ENCODE assay signal across 11 mouse cellular contexts in the genomic region with DNA sequence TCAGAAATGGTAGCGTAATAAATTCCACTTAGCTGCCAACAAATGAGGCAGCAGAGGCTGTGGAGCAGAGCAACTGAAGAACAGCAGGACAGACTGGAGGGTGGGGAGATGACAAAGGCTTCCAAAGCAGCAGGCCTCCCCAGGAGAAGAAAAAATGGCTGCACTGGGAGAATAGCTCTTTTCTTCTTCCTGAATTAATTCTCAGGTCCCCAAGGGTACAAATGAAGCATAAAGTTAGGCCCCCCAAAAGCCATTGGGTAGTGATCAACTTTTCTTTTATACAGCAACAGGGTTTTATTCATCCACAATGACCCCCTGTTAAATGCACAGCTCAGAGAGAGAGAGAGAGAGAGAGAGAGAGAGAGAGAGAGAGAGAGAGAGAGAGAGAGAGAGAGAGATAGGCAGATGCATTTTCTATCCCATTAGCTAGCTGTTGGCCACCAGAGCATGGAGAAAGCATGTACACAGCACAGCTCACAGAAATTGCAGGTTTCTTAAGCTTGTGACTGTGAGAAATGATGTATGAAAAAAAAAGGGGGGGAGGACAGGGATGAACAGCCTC. TPM values are rescaled to one million over a fixed set of nuclear protein-coding genes. Genes with fewer than 3 reads are reported as not detected.
DNase-seq lines count a peak whose midpoint lies in the region; ATAC-seq and TF ChIP-seq lines count a peak whose summit lies in the region.
"Had no signal": no experiment of that assay in that cellular context is flagged by ENCODE, and none has a peak within 500 bp of the region (broad histone marks: within the 10 kb centered on the region; RNA-seq: fewer than 3 reads in every experiment).

No protein-coding gene starts in this region.

- 29% methylated on average over 1 of the region's 1 CpGs for WGBS in neural tube, embryonic 13.5 days
- WGBS in thymus, adult 2 months, result 93% methylated on average over 1 of the region's 1 CpGs

- H3K9ac ChIP-seq in neural tube, embryonic 13.5 days, result no peak overlapping the region
- H3K9ac ChIP-seq: lung, embryonic 14.5 days had no signal

- no peaks in the 10 kb centered on the region for H3K27me3 ChIP-seq in neural tube, embryonic 13.5 days
- no peaks in the 10 kb centered on the region for H3K27me3 ChIP-seq in thymus, adult 2 months (ENCODE audit: control insufficient read depth, insufficient read depth, low read length)

- intact Hi-C loops in left cerebral cortex, adult 2 months (cut with DNase I), result loop anchor here (5.0 kb wide), 1 partner anchor 53 kb away; no protein-coding TSS in a partner anchor

- ATAC-seq in neural tube, embryonic 13.5 days (ENCODE audit: low read depth), result peak; percentile 43; the same call in 1 of the 2 replicates

- H3K4me3 ChIP-seq in left cerebral cortex, adult 2 months, result no peak overlapping the region
- no peak overlapping the region for H3K4me3 ChIP-seq in neural tube, embryonic 13.5 days
- no peak overlapping the region for H3K4me3 ChIP-seq in thymus, adult 2 months (ENCODE audit: control insufficient read depth, insufficient read depth, low read length)

- no peak for TF ChIP-seq POLR2A in thymus, adult 2 months (IDR thresholded peaks at IDR 0.05; ENCODE audit: control insufficient read depth, extremely low read depth, insufficient read depth, low read length, poor library complexity)

- no peaks in the 10 kb centered on the region for H3K9me3 ChIP-seq in neural tube, embryonic 13.5 days

- H3K4me1 ChIP-seq in neural tube, embryonic 13.5 days (replicated peaks), result peaks cover 18% of the 10 kb centered on the region
- H3K4me1 ChIP-seq in thymus, adult 2 months (replicated peaks; ENCODE audit: control insufficient read depth, insufficient read depth, low read length), result no peaks in the 10 kb centered on the region

- no peak for TF ChIP-seq CTCF in left cerebral cortex, adult 2 months (IDR thresholded peaks at IDR 0.05)
- no peak for TF ChIP-seq CTCF in thymus, adult 2 months (IDR thresholded peaks at IDR 0.05; ENCODE audit: borderline replicate concordance, control insufficient read depth, extremely low read depth, insufficient read depth, low read length, poor library complexity)

- H3K27ac ChIP-seq in left cerebral cortex, adult 2 months, result peak overlapping the region; percentile 71
- no peak overlapping the region for H3K27ac ChIP-seq in neural tube, embryonic 13.5 days (replicated peaks)
- H3K27ac ChIP-seq in thymus, adult 2 months (ENCODE audit: control insufficient read depth, insufficient read depth, low read length), result no peak overlapping the region
- H3K27ac ChIP-seq: kidney, postnatal 0 days had no signal

- no peak overlapping the region for H3K4me2 ChIP-seq in neural tube, embryonic 13.5 days
- H3K4me2 ChIP-seq: lung, embryonic 14.5 days had no signal

- no peaks in the 10 kb centered on the region for H3K36me3 ChIP-seq in neural tube, embryonic 13.5 days
- no peaks in the 10 kb centered on the region for H3K36me3 ChIP-seq in thymus, adult 2 months (ENCODE audit: control insufficient read depth, insufficient read depth, low read length)

- peak; percentile 10 for DNase-seq in embryo, embryonic 10 days (ENCODE audit: low spot score)
- DNase-seq in embryo, embryonic 9.5 days (ENCODE audit: extremely low spot score), result no peak
- DNase-seq in right cerebral cortex, postnatal 25 days, result peak; percentile 23
- no peak for DNase-seq in right cerebral cortex, postnatal 4 days
- DNase-seq in left cerebral cortex, adult 2 months (ENCODE audit: extremely low spot score in 1 of 2, low spot score in 2 of 2), result peak in 1 of 2 experiments; percentile 19
- no peak for DNase-seq in thymus, adult 2 months
- DNase-seq in spleen, postnatal 36 days (ENCODE audit: low spot score in 2 of 2), result no peak
- DNase-seq: lung, embryonic 14.5 days had no signal

RNA-seq across cellular contexts. Expression of gene Iqub, which starts 44.2 kb away (rescaled TPM):
- total RNA-seq in left cerebral cortex, adult 2 months (2021), result 1 to 10 TPM; 2.4 to 2.8 TPM
- polyA plus RNA-seq in neural tube, embryonic 13.5 days (2015; fragmentation: Nextera tagmentation; extraction: Ambion mirVana), result 0.61 and 0.68 TPM in 2 replicates
- polyA plus RNA-seq in thymus, adult 2 months (2012; rRNA removed), result 0.05 TPM in 1 of 2 replicates, not detected in the other
- total RNA-seq: hematopoietic stem cell, adult 5-6 weeks had no signal

RNA-seq across cellular contexts. Expression of gene Ndufa5, which starts 57.2 kb away (rescaled TPM):
- total RNA-seq in left cerebral cortex, adult 2 months (2021), result 100 to 1,000 TPM; 272 to 273 TPM
- polyA plus RNA-seq in neural tube, embryonic 13.5 days (2015; fragmentation: Nextera tagmentation; extraction: Ambion mirVana), result 458 and 481 TPM in 2 replicates
- 3.6 and 3.8 TPM in 2 replicates for polyA plus RNA-seq in thymus, adult 2 months (2012; rRNA removed)

RNA-seq across cellular contexts. Expression of gene Asb15, which starts 57.3 kb away (rescaled TPM):
- not detected for total RNA-seq in left cerebral cortex, adult 2 months (2021)
- polyA plus RNA-seq in neural tube, embryonic 13.5 days (2015; fragmentation: Nextera tagmentation; extraction: Ambion mirVana), result not detected in 2 replicates
- polyA plus RNA-seq in thymus, adult 2 months (2012; rRNA removed), result 1.1 TPM in 1 of 2 replicates, not detected in the other
- total RNA-seq: hematopoietic stem cell, adult 5-6 weeks had no signal

Comparison
In these comparisons a context has a peak if more than half of its experiments do, and no peak if none do; other contexts are left out.
1. DNase-seq: peak in embryo, embryonic 10 days (single experiment) and right cerebral cortex, postnatal 25 days (single experiment); none in embryo, embryonic 9.5 days (single experiment), right cerebral cortex, postnatal 4 days (single experiment), thymus, adult 2 months (single experiment) and spleen, postnatal 36 days (0 of 2).
2. RNA of gene Ndufa5, which starts 57.2 kb away (polyA plus RNA-seq): 458 to 481 TPM in neural tube, embryonic 13.5 days; 3.6 to 3.8 TPM in thymus, adult 2 months; every median in the first group is over 10 times any median in the second.